Mouse (Mus musculus): ENCODE data around the gene 2010300C02Rik.

Gene 2010300C02Rik

DNA sequence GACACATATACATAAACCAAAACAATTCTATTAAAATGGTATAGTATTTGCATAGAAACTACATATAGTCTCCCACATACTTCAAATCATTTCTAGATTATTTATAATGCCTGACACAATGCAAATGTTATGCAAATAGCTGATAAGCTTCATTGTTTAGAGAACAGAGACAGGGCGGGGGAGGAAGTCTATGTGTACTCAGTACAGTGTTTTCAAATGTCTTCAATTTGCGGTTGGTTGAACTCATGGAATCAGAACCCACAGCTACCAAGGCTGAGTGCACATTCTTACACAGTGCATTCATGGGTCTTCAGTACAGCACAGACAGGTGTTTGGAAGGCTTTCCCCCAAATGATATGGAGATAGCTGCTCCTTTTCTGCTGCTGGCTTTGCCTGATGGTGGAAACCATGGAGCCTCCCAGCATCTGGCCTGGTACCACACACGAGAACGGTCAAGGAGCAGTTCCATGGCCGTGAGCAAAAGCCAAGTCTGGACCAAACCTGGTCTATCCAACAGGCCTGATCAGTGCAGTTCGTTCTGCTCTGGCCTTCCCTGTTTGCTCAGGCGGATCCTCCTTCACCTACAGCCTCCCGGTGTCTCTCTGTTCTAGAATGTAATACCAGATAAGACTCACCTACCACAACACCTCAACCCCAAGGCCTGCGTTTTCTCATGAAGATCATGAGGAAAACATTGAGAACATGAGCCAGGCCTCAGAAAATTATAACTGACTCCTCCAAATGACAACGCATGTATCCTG, 8.1 kb downstream of the 2010300C02Rik start:
- no peak for DNase-seq (ENCODE audit: low spot score)

- DNase-seq (ENCODE audit: low spot score) = no peak
These were observed 8.8 kb downstream of the 2010300C02Rik start for GRCm38 (mm10) chr1:37711082-37711481.

DNA sequence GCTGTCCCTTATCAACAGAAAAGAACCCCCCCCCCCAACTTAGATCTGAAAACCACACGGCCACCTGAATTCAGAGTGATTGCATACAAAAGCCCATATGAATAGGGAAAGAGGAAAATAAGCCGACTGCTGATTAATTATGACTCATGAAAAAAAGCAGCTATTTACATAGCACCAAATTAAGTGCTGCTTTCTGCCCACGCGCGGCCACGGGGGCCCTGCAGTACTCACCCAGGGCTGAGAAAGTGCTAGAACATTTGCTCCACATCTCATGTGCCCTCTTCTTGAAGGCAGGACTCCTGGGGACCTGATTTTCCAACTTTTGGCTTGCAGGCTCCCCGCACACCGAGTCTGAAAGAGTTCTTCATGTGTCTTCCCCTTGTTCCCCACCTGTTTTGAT, 10.1 kb downstream of the 2010300C02Rik start:
- DNase-seq (ENCODE audit: low spot score) = no peak

DNA sequence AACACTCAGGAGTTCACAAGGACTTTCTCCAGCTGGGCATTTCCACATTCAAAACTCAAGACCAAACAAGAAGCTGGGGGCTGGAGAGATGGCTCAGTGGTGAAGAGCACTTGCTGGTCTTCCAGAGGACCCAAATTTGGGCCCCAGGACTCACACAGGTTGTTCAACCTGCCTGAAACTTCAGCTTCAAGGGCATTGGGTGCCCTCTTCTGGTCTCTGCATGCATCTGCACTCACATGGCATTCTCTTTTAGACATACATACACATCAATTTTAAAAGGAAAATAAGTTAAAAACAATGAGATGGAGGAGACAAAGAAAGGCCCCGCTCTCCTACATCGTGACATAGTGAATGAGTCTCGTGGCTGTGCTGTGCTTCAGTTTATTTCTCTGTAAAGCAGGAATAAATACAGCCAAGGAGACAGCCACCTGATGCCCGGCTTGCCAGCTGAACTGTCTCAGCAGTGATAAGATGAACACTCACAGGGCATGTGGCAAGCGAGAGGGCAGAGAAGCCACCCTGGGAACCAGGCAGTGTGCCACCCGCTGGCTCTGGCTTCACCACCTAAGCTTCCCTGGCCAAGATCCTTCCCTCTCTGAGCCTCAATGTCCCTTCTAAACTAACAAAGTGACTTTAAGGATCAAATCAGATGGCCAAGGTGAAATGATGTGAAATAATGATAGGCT, 11.5 kb downstream of the 2010300C02Rik start:
- no peak for DNase-seq (ENCODE audit: low spot score)

DNA sequence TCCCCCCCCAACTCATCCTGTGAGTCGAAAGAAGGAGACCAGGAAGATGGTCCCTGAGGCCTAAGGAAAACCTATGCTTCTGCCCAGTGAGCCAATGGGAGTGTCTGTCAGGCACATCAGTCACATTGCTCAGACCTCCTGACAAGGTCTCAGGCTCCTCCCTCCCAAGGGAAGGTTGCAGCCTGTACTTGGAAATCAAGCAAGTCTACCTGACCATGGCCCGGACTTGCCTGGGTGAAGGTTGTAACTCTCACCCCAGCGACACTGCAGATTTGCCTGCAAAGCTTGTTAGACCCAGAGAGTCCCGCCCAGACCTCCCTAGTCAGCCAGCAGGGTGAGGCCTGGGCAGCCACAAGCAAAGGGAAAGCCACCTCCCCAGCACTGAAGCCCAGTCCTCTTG, 17.6 kb downstream of the 2010300C02Rik start:
- no peak for DNase-seq (ENCODE audit: low spot score)

- no peak for DNase-seq (ENCODE audit: low spot score)
These were observed 20.9 kb downstream of the 2010300C02Rik start for GRCm38 (mm10) chr1:37698852-37699439.

- no peak for DNase-seq (ENCODE audit: low spot score)
These were observed 21.6 kb downstream of the 2010300C02Rik start for GRCm38 (mm10) chr1:37698186-37698839.

- DNase-seq (ENCODE audit: low spot score) = no peak
These were observed 23.0 kb downstream of the 2010300C02Rik start for GRCm38 (mm10) chr1:37696918-37697317.

GRCm38 (mm10) chr1:37695732-37696131, 24.2 kb downstream of the 2010300C02Rik start:
- DNase-seq (ENCODE audit: low spot score) = no peak

GRCm38 (mm10) chr1:37694417-37694816, 25.5 kb downstream of the 2010300C02Rik start:
- peak; percentile 48 for DNase-seq (ENCODE audit: low spot score)

- DNase-seq (ENCODE audit: low spot score) = no peak
These were observed 28.7 kb downstream of the 2010300C02Rik start for GRCm38 (mm10) chr1:37691179-37691578.

DNA sequence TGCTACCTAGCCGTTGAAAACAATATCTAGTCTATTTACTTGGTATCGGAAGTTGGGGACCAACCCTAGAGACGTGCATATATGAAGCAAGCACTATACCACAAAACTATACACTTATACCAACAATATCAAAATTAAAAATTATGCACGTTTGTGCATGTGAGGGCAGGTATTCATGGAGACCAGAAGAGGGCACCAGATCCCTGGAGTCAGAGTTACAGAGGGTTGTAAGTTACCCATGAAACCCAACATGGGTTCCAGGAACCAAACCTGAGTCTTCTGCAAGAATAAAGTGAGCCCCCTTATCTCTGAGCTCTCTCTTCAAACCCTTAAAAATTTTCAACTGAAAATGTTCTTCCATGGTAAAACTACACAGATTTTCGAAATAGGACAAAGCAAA, 29.2 kb downstream of the 2010300C02Rik start:
- DNase-seq (ENCODE audit: low spot score) = no peak

GRCm38 (mm10) chr1:37689730-37690129, 30.2 kb downstream of the 2010300C02Rik start:
- DNase-seq (ENCODE audit: low spot score) = no peak

GRCm38 (mm10) chr1:37688351-37688750, 31.5 kb downstream of the 2010300C02Rik start:
- DNase-seq (ENCODE audit: low spot score) = peak; percentile 26

- peak; percentile 32 for DNase-seq (ENCODE audit: low spot score)
These were observed 32.4 kb downstream of the 2010300C02Rik start for GRCm38 (mm10) chr1:37687515-37687914.

GRCm38 (mm10) chr1:37686953-37687441, 32.9 kb downstream of the 2010300C02Rik start:
- DNase-seq (ENCODE audit: low spot score) = no peak

GRCm38 (mm10) chr1:37678327-37679123, 41.4 kb downstream of the 2010300C02Rik start:
- DNase-seq (ENCODE audit: low spot score) = peak; percentile 37

DNA sequence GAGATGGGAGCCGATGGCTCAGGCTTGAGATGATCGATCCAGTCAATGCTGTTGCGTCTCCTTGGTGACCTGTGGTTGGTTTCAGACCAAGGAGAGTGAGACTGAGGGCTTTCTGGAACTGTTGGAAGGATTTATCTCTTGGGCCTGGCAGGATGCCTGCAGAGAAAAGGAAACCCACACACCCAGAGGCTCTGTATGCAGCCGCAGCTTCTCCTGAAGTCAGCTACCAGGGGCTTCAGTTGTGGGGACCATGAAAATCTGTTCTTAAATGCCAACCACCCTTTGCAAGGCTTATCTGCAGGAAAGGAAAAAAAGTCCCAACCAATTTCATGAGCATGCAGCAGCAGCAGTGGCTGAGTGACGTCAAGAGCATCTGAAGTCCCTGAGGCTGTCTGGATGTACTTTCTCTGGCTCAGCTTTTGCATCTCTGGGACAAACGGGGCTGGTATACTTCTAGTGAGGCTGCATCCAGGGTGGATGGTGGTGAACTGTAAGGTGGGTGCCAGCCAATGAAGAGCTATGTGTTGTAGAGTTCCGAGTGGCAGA, 42.8 kb downstream of the 2010300C02Rik start:
- no peak for DNase-seq (ENCODE audit: low spot score)

DNA sequence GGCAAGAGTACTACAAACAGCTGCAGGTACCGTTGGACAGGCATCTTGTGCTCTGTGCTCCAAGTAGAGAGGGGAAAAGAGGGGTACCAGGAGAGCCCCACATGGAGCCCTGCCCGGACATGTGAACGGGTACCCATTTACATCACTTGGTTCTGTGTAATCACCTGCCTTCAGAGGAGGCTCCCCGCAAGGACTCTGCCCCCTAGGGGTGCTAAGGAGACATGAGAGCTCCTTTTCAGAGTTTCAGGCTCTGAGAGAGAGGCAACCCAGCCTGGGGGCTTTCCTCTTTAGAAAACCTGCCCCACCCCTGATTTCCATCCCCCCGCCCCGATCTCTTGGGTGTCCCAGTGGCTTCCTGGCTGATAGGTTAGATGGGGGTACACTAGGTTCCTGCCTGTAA, 44.4 kb downstream of the 2010300C02Rik start:
- DNase-seq (ENCODE audit: low spot score) = no peak

- DNase-seq (ENCODE audit: low spot score) = no peak
These were observed 45.6 kb downstream of the 2010300C02Rik start for GRCm38 (mm10) chr1:37674266-37674665.

DNA sequence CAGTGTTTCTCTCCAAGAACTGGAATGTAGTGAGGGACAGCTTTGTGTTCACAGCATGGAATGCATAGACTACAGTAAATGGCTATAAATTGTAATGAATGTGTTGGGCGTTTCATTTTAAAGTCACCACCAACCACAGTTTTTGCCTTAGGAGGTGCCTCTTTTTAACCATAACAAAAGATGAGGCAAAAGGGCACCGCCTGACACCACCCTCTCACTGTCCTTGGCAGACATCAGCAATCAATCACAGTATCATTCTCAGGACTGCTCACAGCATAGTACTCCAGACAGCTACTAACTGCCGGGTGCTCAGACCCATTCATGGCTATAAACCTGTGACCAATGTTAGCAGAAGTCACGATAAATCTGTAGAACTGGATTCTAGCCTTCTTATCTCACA, 48.6 kb downstream of the 2010300C02Rik start:
- DNase-seq (ENCODE audit: low spot score) = no peak
